Mouse (Mus musculus): ENCODE data around the gene Nxn.

- TF ChIP-seq CTCF (IDR thresholded peaks at IDR 0.05) (no peak), EP300 (IDR thresholded peaks at IDR 0.05) (no peak)
Observed at GRCm38 (mm10) chr11:76446251-76446650, 47.3 kb upstream of the Nxn start.

Data from lung, postnatal 0 days (tissue).